Mouse (Mus musculus): Measurements from ENCODE around the gene Mctp1.
"Not testable (repeated sequence)": the region's sequence is repeated elsewhere in the genome, so short reads cannot be mapped to it uniquely, and the experiment has no call there.

Gene Mctp1

DNA sequence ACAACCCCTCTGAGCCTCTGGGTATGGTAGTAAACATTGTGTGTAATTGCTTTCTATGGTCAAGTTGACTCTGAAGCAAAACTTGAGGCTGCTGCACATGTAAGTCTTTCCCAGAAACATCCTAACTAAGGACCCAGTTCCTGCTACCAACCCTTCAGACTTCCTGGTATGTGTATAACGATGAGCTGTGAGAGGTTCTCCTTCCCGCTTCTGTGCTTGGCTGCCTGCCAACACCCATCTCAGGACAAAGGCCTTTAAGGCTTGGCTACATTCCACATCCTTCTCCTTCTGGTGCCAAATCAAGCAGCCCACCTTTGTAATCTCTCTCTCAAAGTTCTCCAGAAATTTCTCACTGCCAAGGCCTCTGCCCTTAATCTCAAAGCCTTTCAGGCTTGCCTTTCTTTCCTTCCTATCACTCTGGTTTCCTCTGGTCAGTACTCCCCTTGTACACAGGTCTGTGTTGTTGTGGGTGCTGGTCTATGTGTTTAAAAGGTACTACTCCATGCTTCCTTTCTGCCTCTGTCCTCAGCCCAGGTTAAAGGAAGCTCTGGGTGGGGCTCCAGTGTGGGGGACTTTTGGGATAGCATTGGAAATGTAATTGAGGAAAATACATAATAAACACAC lies 99.9 kb downstream of the Mctp1 start:
- DNase-seq = no peak

DNA sequence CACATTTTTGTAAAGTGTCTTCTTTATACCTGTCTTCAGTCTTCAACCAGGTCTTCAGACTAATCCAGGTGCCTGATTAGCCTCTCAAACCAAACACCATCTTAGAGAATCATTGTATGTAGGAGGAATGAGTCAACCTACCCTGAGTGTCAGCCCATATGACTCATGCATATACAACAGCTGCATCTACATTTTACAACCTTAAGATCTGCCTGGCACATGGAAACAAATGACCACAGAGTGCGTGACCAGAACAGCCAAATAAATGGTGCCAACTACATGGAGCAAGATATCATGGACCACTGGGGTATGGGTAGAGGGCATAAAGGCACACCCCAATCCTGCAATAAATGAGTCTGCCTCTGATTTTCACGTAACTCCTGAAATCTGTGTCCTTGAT lies 131.6 kb downstream of the Mctp1 start:
- DNase-seq = no peak

- DNase-seq = no peak
Measured at GRCm38 (mm10) chr13:76523170-76523569, 138.8 kb downstream of the Mctp1 start.

DNA sequence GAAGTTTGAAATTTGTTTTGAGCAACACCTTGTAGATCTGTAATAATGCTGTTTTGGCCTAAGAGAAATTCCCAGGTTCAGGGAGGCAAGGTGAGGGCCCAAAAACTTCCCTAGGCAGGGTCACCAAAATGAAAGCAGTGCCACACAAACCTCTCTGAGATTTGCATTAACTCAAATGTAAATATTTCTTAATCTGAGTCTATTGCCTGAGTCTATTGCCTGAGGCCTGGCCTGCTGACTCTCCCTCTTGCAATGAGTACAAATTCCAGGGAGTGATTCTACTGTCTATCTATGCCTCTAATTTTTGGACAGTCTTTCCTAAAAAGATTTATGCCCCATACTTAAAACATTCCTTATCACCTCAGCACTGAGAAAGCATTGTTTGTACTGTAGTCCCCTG lies 143.0 kb downstream of the Mctp1 start:
- no peak for DNase-seq

- DNase-seq = no peak
Measured at GRCm38 (mm10) chr13:76527751-76528150, 143.4 kb downstream of the Mctp1 start.

DNA sequence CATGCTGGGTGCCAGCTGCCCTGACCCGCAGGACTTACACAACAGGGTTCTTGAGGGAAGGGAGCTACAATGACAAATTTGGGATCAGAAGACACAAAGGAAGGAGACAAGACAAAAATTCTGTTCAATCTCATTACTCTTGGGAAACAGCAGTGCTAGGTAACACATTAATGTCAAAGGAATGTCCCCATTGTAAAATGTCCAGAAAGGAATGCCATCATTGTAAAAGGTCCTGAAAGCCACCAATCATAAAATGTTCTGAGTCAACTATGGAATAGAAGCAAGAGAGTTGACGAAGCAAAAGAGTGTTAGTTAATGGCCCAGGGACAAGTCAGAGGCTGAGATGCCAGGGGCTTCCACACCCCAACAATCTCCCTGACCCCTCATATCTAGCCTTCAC lies 145.6 kb downstream of the Mctp1 start:
- no peak for DNase-seq

GRCm38 (mm10) chr13:76530867-76531504 lies 146.7 kb downstream of the Mctp1 start:
- no peak for DNase-seq

DNA sequence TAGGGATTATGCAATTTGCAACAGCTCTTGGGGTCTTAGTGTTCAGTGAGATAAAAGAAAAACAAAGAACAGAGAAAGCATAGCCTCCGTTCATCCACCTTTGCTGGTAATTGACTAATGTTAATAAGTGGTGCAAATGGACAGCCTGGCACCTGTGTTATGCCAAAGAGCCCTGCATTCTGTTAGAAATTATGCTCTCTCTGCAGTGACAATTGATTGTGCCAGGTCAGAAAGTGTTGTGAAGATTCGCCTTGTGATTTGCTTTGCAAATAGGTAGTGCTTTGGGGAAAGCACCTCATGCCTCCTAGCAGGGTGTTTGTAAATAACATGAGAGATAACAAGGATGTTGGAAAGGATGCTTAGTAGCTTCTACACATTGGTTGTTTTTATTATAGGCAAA lies 163.5 kb downstream of the Mctp1 start:
- DNase-seq = no peak

DNA sequence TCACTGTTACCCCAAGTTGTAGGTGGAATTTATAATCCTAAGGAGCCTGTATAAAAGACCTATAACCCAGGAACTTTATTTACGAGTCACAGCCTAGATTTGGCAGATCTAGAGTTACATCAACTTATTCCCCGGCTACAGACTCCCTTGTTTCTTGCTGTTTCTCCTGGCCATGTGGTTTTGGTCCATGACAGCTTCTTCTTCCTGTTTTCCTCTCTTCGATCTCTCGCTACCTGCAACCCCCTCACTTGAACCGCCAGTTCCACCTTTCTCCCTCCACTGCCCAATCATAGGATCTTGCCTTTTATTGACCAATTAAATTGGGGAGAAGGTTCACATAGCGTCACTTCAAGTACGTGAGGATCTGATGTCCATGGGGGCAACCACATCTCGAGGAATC lies 176.6 kb downstream of the Mctp1 start:
- DNase-seq = no peak

DNA sequence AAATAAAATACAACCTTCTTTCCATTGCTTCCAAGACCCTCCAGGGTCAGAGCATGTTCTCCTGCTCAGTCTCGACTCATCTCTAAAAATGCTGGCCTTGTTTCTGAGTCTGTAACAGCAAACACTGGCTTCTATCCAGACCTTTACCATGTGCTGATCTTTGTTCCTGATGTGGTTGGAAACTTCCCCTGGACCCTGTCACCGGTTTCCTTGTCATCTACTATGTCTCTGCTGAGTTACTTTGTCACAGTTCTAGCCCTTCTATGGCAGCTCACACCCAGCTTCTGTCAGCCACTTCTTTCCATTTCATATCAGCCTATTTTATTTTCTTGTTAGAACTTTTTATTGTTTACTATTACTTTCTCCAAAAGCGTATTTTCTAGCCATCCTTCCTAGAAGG lies 177.3 kb downstream of the Mctp1 start:
- DNase-seq = no peak

DNA sequence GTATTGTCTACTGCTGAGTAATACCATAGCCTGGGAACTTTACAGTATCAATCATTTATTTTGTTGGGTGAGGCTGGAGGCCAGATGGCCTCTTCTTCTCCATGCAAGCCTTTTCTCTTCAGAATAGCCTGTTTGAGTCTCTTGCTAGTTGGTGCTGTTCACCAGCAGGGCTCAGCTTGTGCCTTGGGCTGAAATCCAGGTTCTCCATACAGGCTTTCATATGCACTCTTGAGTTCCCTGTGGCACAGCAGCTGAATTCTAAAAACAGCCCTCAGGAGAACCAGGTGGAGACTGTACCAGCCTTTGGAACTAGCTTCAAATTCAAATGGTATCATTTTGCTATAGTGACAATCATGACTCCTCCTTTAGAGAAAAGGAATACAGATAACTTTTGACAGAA lies 179.7 kb downstream of the Mctp1 start:
- no peak for DNase-seq

GRCm38 (mm10) chr13:76566024-76566423 lies 181.7 kb downstream of the Mctp1 start:
- DNase-seq = no peak

- no peak for DNase-seq
Measured at GRCm38 (mm10) chr13:76567448-76567847, 183.1 kb downstream of the Mctp1 start.

DNA sequence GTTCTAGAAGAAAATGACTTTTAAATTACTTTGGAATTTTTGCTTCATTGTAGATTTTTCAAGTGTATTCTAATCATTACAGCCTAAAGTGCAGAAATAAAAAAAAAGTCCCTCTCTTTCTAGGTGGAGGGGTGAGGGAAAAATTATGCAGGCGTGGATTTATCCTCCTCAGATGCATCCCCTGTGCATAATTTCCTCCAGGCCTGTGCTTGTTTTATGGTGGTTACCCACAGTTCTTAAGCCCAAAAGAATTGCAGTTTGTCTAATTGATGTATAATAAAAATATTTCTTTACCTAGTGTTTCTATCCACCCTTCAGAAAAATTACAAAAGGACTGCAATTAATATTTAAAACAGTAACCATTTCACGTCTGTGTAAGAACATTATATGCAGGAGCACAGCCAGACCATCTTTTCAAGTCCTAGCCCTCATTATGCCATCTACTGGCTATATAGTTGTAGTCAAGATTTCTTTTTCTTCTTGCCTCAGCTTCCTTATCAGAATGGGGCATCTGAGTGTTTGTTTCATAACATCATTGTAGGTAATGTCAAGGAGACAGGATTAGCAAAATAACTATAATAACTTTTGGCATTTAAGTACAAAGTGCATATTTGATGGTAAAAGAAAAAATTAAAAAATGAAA lies 184.4 kb downstream of the Mctp1 start:
- no peak for DNase-seq

GRCm38 (mm10) chr13:76579414-76579813 lies 195.1 kb downstream of the Mctp1 start:
- no peak for DNase-seq

GRCm38 (mm10) chr13:76585447-76585846 lies 201.1 kb downstream of the Mctp1 start:
- no peak for DNase-seq

DNA sequence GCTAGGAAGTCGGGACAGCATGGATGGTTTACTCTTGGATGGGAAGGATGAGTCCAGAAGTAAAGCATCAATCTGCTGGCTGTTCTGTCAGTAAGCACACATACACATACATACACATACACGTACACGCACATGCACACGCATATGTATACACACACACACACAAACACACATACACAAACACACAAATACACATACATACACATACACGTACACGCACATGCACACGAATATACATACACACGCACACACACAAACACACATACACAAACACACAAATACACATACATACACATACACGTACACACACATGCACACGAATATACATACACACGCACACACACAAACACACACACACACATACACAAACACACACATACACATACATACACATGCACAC lies 206.4 kb downstream of the Mctp1 start:
- not testable (repeated sequence) for DNase-seq

- DNase-seq = no peak
Measured at GRCm38 (mm10) chr13:76591189-76591588, 206.9 kb downstream of the Mctp1 start.

DNA sequence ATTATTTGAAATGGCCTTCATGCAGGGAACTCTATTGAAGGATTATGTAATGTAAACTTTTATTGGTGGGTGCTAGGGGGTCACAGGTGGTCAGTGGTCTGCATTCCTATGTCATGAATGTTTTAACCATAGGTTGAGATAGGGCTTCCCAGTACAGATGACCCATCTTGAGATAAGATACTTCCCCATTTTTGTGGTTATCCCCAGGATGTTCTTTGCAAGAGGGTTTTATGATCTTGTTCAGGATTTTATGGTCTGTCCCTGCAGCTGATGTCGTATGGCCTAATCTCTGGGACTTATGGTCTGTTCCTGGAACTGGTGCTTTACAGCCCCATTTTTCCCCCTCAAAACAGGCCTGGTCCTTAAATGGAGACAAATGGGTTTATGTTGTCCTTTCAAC lies 207.4 kb downstream of the Mctp1 start:
- no peak for DNase-seq

DNA sequence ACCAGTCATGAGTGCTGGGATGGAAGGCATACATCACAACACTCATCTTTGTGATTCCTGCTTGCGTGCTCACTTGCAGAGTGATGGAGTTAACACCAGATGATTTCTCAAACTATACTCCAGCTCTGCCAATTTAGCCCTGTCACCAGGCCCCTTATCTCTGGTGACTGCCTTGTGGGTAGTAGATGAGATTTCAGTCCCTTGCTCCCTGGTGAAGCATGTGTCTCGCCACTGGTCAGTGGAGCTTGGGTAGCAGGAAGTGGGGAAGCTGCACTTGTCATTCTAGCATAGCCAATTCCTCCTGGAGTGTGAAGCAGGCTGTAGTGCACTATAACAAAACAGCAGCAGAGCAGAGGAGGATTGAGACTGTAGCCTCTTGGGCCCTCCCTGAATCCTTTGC lies 208.6 kb downstream of the Mctp1 start:
- DNase-seq = no peak

DNA sequence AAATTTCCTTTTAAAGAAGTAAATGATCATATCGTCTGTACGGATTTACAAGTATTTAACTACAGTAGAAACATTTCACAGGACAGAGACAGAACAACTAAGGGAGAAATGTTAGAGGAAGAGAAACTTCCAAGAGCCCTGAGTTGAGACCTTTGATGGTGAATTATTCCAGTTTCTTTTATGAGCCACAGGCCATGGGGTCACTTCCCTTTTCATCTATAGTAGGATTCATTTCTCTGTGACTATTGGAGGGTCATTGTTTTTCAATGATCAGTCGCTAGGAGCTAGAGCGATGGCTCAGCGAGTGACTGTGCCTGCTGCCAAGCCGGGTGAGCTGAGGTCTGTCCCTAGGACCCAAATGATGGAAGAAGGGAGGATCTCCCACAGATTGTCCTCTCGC lies 212.7 kb downstream of the Mctp1 start:
- DNase-seq = no peak

DNA sequence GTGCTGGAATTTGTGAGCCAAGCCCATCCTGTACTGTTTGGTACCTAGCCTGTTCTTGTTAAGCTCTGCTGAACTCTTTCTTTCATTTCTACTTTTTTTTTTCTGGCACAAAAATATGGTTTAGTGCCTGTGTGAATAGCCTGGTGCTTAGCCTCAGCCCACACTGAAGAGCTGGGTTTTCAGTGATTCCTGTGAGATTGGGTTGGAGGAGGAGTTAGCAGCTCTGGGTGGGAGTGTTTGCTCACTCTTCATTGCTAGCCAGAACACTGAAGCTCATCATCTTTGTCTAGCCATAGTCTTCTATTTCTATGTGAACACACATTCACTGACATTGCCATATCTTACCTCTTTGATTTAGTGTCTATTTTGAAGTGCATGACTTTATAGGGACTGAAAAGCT lies 225.1 kb downstream of the Mctp1 start:
- no peak for DNase-seq

DNA sequence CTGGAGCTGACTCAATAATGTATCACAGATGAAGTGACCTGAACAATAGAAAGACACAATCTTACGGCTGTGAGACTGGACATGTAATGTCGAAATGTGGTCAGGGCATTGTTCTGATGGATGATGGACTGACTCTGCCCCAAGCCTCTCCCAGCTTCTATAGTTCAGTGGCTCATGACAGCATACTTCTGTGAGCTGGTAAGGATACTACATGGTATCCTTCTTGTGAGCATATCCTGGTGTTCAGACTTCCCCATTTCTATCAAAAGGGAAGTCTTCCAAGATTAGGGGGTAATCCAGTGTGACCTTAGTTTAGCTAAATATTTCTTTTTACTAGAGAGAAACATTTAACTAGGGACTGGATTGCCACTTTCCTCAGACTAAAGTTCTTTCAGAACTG lies 227.2 kb downstream of the Mctp1 start:
- no peak for DNase-seq

DNA sequence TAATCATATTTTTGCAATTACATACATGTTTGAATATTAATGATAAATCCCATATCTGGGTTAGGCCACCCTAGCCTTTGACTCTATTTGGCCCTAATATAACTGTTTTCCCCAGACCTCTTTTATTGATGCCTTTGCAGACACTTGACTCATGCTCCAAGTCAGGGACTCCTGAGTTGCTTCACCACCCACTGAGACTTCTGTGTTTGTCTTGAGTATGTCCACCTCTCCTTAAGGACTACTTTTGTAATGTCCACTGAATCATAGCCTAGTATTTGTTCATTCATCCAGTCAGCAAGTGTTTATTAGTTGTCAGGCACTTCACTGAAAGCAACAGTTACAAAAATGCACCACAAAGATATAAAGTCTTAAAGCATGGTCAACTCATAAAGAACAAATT lies 235.8 kb downstream of the Mctp1 start:
- DNase-seq = no peak

DNA sequence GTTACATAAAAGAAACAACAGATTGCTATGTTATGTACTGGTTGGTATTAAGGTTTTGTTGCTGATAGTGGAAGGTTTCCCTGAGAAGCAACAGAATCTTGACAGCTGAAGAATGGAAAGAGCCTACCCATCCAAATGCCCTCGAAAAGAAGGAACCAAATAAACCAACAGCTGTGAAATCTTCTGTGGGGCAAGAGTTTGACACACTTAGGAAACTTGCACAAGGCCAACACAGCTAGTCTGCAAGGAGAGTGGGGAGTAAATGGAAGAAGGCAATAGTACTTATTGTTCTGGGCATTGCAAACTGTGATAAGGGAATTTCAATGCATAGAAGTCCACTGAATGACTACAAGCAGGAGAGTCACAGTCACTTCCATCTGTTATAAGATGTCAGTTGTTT lies 236.2 kb downstream of the Mctp1 start:
- no peak for DNase-seq
